Mouse (Mus musculus): Measurements from ENCODE around the gene Ccdc15. TPM values are rescaled to one million over a fixed set of nuclear protein-coding genes. Genes with fewer than 3 reads are reported as not detected.

Gene Ccdc15
- polyA plus RNA-seq, 1 experiment from 2014 or later: 6.0 TPM

GRCm38 (mm10) chr9:37359331-37360220 is 11.3 kb upstream of the Ccdc15 start:
- H3K9ac ChIP-seq (ENCODE audit: low read depth, low read length): 0 out of 2 replicates have a peak overlapping the region, but pooled peaks have one; percentile 22

DNA sequence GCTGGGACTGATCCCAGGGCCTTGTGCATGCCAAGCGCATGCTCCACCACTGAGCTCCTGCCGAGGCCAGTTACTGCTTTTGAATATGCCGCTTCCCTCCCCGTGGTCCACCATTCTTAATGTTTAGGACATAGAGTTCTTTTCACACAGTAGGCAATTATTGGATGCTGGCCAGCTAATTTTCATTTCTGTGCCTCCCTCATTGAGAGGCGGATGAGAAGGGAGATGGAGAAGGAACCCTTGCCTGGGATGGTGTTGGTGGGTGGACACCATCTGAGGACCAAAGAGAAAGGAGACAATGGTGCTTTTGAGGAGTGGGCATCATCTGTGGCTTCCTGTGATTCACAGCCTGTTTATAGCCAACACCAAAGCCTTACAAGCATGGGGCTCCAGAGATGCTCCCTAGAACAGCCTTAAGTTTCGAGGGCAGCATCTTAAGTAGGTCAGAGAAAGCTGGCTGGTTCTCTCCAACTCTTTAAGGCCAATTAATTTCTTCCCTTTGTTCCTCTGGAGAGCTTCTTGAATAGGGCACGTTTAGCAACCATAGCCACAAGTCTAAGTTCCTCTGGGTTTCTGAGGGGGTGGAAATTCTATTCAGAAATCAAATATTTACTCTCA is 10.6 kb upstream of the Ccdc15 start:
- no peak overlapping the region for H3K9ac ChIP-seq (ENCODE audit: low read depth, low read length)
- no peak for ATAC-seq (ENCODE audit: low read depth)
- no peaks in the 10 kb centered on the region for H3K36me3 ChIP-seq (ENCODE audit: control insufficient read depth, insufficient read depth, low read length)
- H3K27me3 ChIP-seq (replicated peaks; ENCODE audit: control insufficient read depth, insufficient read depth, low read length): no peaks in the 10 kb centered on the region
- 82% methylated on average over 7 of the region's 7 CpGs for WGBS
- no peak overlapping the region for H3K4me3 ChIP-seq (ENCODE audit: low read depth, low read length)
- H3K9me3 ChIP-seq (ENCODE audit: control insufficient read depth, low read length): no peaks in the 10 kb centered on the region
- peaks cover 12% of the 10 kb centered on the region; the same call in 1 of the 2 replicates for H3K4me1 ChIP-seq (ENCODE audit: control insufficient read depth, insufficient read depth, low read length)
- H3K27ac ChIP-seq (replicated peaks; ENCODE audit: low read depth, low read length): peak overlapping the region; percentile 72
- no peak overlapping the region for H3K4me2 ChIP-seq (ENCODE audit: low read depth, low read length)
- peak; percentile 4 for DNase-seq (ENCODE audit: low spot score)

More at GRCm38 (mm10) chr9:37359331-37360220, 11.3 kb upstream of the Ccdc15 start:
- DNase-seq (ENCODE audit: low spot score) (peak; percentile 87), ATAC-seq (ENCODE audit: low read depth) (peak; percentile 86)
- no peaks in the 10 kb centered on the region for H3K9me3 ChIP-seq (ENCODE audit: control insufficient read depth, low read length)
- no peak overlapping the region for H3K4me3 ChIP-seq (ENCODE audit: low read depth, low read length)
- no peaks in the 10 kb centered on the region for H3K36me3 ChIP-seq (ENCODE audit: control insufficient read depth, insufficient read depth, low read length)
- 41% methylated on average over 6 of the region's 6 CpGs for WGBS
- H3K4me2 ChIP-seq (ENCODE audit: low read depth, low read length): no peak overlapping the region
- peak overlapping the region; percentile 72 for H3K27ac ChIP-seq (replicated peaks; ENCODE audit: low read depth, low read length)
- H3K4me1 ChIP-seq (ENCODE audit: control insufficient read depth, insufficient read depth, low read length): peaks cover 12% of the 10 kb centered on the region; the same call in 1 of the 2 replicates
- no peaks in the 10 kb centered on the region for H3K27me3 ChIP-seq (replicated peaks; ENCODE audit: control insufficient read depth, insufficient read depth, low read length)

GRCm38 (mm10) chr9:37354485-37354884 is 6.3 kb upstream of the Ccdc15 start:
- Histone ChIP-seq H3K9me3 (ENCODE audit: control insufficient read depth, low read length) (no peaks in the 10 kb centered on the region), H3K27me3 (replicated peaks; ENCODE audit: control insufficient read depth, insufficient read depth, low read length) (no peaks in the 10 kb centered on the region), H3K27ac (replicated peaks; ENCODE audit: low read depth, low read length) (no peak overlapping the region), H3K4me2 (ENCODE audit: low read depth, low read length) (no peak overlapping the region), H3K36me3 (ENCODE audit: control insufficient read depth, insufficient read depth, low read length) (no peaks in the 10 kb centered on the region), H3K4me3 (ENCODE audit: low read depth, low read length) (no peak overlapping the region), H3K9ac (ENCODE audit: low read depth, low read length) (no peak overlapping the region), H3K4me1 (ENCODE audit: control insufficient read depth, insufficient read depth, low read length) (peaks cover 5% of the 10 kb centered on the region; the same call in 1 of the 2 replicates)
- WGBS: 79% methylated on average over 1 of the region's 1 CpGs
- DNase-seq (ENCODE audit: low spot score) (no peak), ATAC-seq (ENCODE audit: low read depth) (no peak)

DNA sequence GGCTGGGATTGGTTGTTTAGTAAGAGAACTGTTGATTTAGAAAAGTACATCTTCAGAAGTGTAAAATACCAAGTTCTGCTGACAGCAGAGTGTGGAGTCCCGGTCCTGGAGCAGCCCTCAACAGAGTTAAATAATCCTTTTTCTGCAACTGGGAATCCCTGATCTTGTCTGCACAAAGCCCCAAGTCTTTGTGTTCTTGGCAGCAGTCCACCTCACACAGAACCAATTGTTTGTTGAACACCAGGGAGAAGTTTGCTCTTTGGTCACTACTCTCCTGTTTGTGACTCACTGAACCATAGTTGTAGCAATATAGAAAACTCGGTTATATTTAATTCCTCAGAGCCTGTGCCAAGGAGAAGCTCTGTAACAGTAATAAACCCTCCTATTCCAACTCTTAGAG is 3.0 kb upstream of the Ccdc15 start:
- no peak for ATAC-seq (ENCODE audit: low read depth)
- no peaks in the 10 kb centered on the region for H3K36me3 ChIP-seq (ENCODE audit: control insufficient read depth, insufficient read depth, low read length)
- peak; percentile 7 for DNase-seq (ENCODE audit: low spot score)
- H3K4me2 ChIP-seq (ENCODE audit: low read depth, low read length): no peak overlapping the region
- no peak overlapping the region for H3K9ac ChIP-seq (ENCODE audit: low read depth, low read length)
- peaks cover 11% of the 10 kb centered on the region for H3K4me1 ChIP-seq (ENCODE audit: control insufficient read depth, insufficient read depth, low read length)
- no peaks in the 10 kb centered on the region for H3K9me3 ChIP-seq (ENCODE audit: control insufficient read depth, low read length)
- H3K4me3 ChIP-seq (ENCODE audit: low read depth, low read length): no peak overlapping the region
- H3K27ac ChIP-seq (replicated peaks; ENCODE audit: low read depth, low read length): no peak overlapping the region
- H3K27me3 ChIP-seq (replicated peaks; ENCODE audit: control insufficient read depth, insufficient read depth, low read length): no peaks in the 10 kb centered on the region
- 50% methylated on average over 2 of the region's 2 CpGs for WGBS

DNA sequence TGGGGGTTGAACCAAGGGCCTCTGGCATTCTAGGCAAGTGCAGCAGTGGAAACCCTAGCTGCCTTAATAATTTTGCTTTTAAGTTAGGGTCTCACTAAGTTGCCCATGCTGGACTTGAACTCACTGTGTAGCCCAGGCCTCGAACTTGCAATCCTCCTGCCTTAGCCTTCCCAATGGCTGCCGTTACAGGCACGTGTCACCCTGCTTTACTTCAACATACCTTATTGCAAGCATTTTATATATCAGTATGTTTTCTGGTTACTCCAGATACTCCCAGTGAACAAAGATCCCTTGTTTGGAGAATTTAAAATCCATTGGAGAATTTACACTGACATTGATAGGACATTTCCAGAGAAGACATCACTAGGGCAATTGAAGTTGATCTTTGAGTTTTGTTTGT is 818 bp upstream of the Ccdc15 start:
- Histone ChIP-seq H3K36me3 (ENCODE audit: control insufficient read depth, insufficient read depth, low read length) (no peaks in the 10 kb centered on the region), H3K9me3 (ENCODE audit: control insufficient read depth, low read length) (no peaks in the 10 kb centered on the region), H3K9ac (ENCODE audit: low read depth, low read length) (peak overlapping the region; percentile 89), H3K27ac (replicated peaks; ENCODE audit: low read depth, low read length) (peak overlapping the region; percentile 95), H3K4me2 (ENCODE audit: low read depth, low read length) (peak overlapping the region; percentile 64), H3K4me3 (ENCODE audit: low read depth, low read length) (peak overlapping the region; percentile 72), H3K4me1 (ENCODE audit: control insufficient read depth, insufficient read depth, low read length) (peaks cover 11% of the 10 kb centered on the region), H3K27me3 (replicated peaks; ENCODE audit: control insufficient read depth, insufficient read depth, low read length) (no peaks in the 10 kb centered on the region)
- ATAC-seq (ENCODE audit: low read depth) (no peak), DNase-seq (ENCODE audit: low spot score) (no peak)
- WGBS: 92% methylated on average over 3 of the region's 3 CpGs

DNA sequence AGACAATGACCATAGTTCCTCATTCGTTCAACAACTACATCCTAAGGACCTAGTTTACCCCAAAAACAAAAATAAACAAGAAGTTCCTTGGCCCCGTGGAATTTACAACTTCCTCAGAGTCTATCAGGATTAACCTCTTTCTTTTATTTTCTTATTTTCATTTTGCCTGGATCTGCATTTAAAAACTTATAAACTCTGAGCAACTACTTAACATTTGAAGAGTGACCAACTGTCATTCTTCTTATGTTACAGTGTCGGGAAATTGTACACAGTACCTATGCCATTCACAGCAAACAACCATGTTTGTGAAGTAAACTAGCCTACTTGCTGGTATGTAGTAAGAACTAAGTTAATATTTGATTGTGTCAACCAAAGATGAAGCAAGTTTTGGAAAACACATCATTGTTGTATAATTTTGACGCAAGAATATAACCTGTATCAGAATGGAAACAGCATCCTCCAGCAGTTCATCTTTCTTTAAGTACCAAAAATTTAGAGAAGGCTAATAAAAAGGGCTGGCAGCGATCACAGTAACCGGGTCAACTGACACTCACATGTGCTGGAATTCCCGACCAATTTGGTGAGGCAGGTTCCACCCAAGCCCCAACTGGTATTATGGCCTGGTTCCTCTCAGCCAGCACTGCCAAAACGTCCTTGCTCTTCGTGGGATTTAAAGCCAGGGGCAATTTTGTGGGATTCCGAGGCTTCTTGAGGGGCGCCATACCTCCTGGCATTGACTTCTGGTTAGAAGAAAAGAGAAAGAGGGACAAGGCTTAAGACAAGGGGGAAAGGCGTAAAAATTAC is 846 bp downstream of the Ccdc15 start:
- peak overlapping the region; percentile 95 for H3K27ac ChIP-seq (replicated peaks; ENCODE audit: low read depth, low read length)
- H3K4me3 ChIP-seq (ENCODE audit: low read depth, low read length): peak overlapping the region; percentile 72
- ATAC-seq (ENCODE audit: low read depth): peak; percentile 4; the same call in 1 of the 2 replicates
- peak overlapping the region; percentile 64 for H3K4me2 ChIP-seq (ENCODE audit: low read depth, low read length)
- peak; percentile 35 for DNase-seq (ENCODE audit: low spot score)
- H3K27me3 ChIP-seq (replicated peaks; ENCODE audit: control insufficient read depth, insufficient read depth, low read length): no peaks in the 10 kb centered on the region
- H3K9ac ChIP-seq (ENCODE audit: low read depth, low read length): peak overlapping the region; percentile 89
- no peaks in the 10 kb centered on the region for H3K9me3 ChIP-seq (ENCODE audit: control insufficient read depth, low read length)
- H3K4me1 ChIP-seq (ENCODE audit: control insufficient read depth, insufficient read depth, low read length): peaks cover 11% of the 10 kb centered on the region
- 23% methylated on average over 12 of the region's 12 CpGs for WGBS
- 0 out of 2 replicates have a peak, but pooled peaks cover 4% of the 10 kb centered on the region for H3K36me3 ChIP-seq (ENCODE audit: control insufficient read depth, insufficient read depth, low read length)

- DNase-seq (ENCODE audit: low spot score) (no peak), ATAC-seq (ENCODE audit: low read depth) (no peak)
- no peaks in the 10 kb centered on the region for H3K27me3 ChIP-seq (replicated peaks; ENCODE audit: control insufficient read depth, insufficient read depth, low read length)
- H3K9ac ChIP-seq (ENCODE audit: low read depth, low read length): no peak overlapping the region
- 82% methylated on average over 3 of the region's 3 CpGs for WGBS
- H3K4me1 ChIP-seq (ENCODE audit: control insufficient read depth, insufficient read depth, low read length): peaks cover 11% of the 10 kb centered on the region
- H3K4me3 ChIP-seq (ENCODE audit: low read depth, low read length): no peak overlapping the region
- 0 out of 2 replicates have a peak, but pooled peaks cover 5% of the 10 kb centered on the region for H3K36me3 ChIP-seq (ENCODE audit: control insufficient read depth, insufficient read depth, low read length)
- no peaks in the 10 kb centered on the region for H3K9me3 ChIP-seq (ENCODE audit: control insufficient read depth, low read length)
- no peak overlapping the region for H3K27ac ChIP-seq (replicated peaks; ENCODE audit: low read depth, low read length)
- no peak overlapping the region for H3K4me2 ChIP-seq (ENCODE audit: low read depth, low read length)
Observed at GRCm38 (mm10) chr9:37345406-37345805, 2.8 kb downstream of the Ccdc15 start.

DNA sequence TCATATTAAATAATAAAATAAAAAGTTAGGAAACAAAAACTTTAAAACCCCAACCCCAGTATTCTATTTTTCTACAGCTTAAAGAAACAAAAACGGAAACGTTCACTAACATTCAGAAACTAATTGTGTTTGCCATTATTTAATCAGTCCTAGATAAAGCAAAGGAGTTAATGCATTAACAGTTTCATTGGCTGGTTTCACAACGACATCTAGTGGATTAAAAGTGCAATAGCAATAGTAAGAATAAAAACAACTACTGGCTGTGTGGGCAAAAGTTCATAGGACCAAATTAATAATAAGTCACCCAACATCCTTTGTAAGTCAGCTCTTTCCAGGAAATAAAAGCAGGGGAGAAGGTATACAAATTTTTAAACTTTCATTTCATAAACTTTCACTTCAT is 18.8 kb downstream of the Ccdc15 start:
- no peaks in the 10 kb centered on the region for H3K27me3 ChIP-seq (replicated peaks; ENCODE audit: control insufficient read depth, insufficient read depth, low read length)
- WGBS: 42% methylated on average over 3 of the region's 3 CpGs
- no peak for ATAC-seq (ENCODE audit: low read depth)
- H3K4me1 ChIP-seq (ENCODE audit: control insufficient read depth, insufficient read depth, low read length): no peaks in the 10 kb centered on the region
- H3K27ac ChIP-seq (replicated peaks; ENCODE audit: low read depth, low read length): no peak overlapping the region
- H3K9me3 ChIP-seq (ENCODE audit: control insufficient read depth, low read length): no peaks in the 10 kb centered on the region
- no peak overlapping the region for H3K9ac ChIP-seq (ENCODE audit: low read depth, low read length)
- no peaks in the 10 kb centered on the region for H3K36me3 ChIP-seq (ENCODE audit: control insufficient read depth, insufficient read depth, low read length)
- no peak overlapping the region for H3K4me2 ChIP-seq (ENCODE audit: low read depth, low read length)
- DNase-seq (ENCODE audit: low spot score): no peak
- no peak overlapping the region for H3K4me3 ChIP-seq (ENCODE audit: low read depth, low read length)
